ENCODE assay signal across 20 mouse cellular contexts in the genomic region with DNA sequence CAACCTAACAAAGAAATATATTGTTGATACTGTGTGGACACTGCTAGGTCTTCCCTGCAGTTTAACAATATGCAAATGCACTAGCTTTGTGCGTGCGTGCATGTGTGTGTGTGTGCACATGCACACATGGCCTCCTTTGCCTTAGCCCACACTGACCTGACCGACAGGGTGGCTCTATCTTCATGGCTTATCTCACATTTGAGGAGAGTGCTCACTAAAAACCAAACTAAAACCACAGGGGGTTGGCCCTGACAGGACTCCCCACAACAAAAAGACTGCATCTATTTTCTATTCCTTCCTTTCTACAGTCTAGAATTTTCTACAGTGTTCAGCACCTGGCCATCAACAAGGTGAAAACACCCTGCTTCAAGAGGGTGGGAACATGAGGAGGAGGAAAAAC. TPM values are rescaled to one million over a fixed set of nuclear protein-coding genes. Genes with fewer than 3 reads are reported as not detected.
DNase-seq lines count a peak whose midpoint lies in the region; ATAC-seq lines count a peak whose summit lies in the region.
"Had no signal": no experiment of that assay in that cellular context is flagged by ENCODE, and none has a peak within 500 bp of the region (broad histone marks: within the 10 kb centered on the region; RNA-seq: fewer than 3 reads in every experiment).

No protein-coding gene starts in this region.

- H3K9ac ChIP-seq in kidney, embryonic 16.5 days (replicated peaks; ENCODE audit: low read length), result no peak overlapping the region
- H3K9ac ChIP-seq in intestine, embryonic 15.5 days, result no peak overlapping the region
- H3K9ac ChIP-seq in hindbrain, embryonic 16.5 days (ENCODE audit: low read depth, low read length), result no peak overlapping the region
- H3K9ac ChIP-seq: embryonic facial prominence, embryonic 13.5 days; forebrain, embryonic 12.5 days; heart, embryonic 12.5 days; hindbrain, embryonic 15.5 days had no signal

- 0 out of 2 replicates have a peak, but pooled peaks have one; percentile 17 for ATAC-seq in kidney, embryonic 16.5 days (ENCODE audit: low FRiP score, low TSS enrichment)
- peak; percentile 62 for ATAC-seq in common myeloid progenitor, adult 5-6 weeks (replicated peaks; ENCODE audit: low read depth, poor library complexity, severe bottlenecking)
- peak; percentile 35; the same call in 1 of the 2 replicates for ATAC-seq in intestine, embryonic 15.5 days
- peak; percentile 40; the same call in 1 of the 2 replicates for ATAC-seq in megakaryocyte progenitor cell, adult 5-6 weeks (replicated peaks; ENCODE audit: poor library complexity)
- no peak for ATAC-seq in hindbrain, embryonic 16.5 days
- ATAC-seq: forebrain, embryonic 16.5 days; inflammation-experienced regulatory T-cells, adult 6 months had no signal

- H3K36me3 ChIP-seq in kidney, embryonic 16.5 days (ENCODE audit: insufficient read depth, low read length), result peaks cover 23% of the 10 kb centered on the region
- H3K36me3 ChIP-seq in intestine, embryonic 15.5 days, result 0 out of 2 replicates have a peak, but pooled peaks cover 2% of the 10 kb centered on the region
- peaks cover 4% of the 10 kb centered on the region; the same call in 1 of the 2 replicates for H3K36me3 ChIP-seq in hindbrain, embryonic 16.5 days (ENCODE audit: control insufficient read depth, insufficient read depth, low read length)

- 77% methylated on average over 3 of the region's 3 CpGs for WGBS in kidney, embryonic 16.5 days
- 60% methylated on average over 3 of the region's 3 CpGs for WGBS in intestine, embryonic 15.5 days
- 79% methylated on average over 3 of the region's 3 CpGs for WGBS in hindbrain, embryonic 16.5 days

- H3K9me3 ChIP-seq in kidney, embryonic 16.5 days (ENCODE audit: low read length), result no peaks in the 10 kb centered on the region
- no peaks in the 10 kb centered on the region for H3K9me3 ChIP-seq in intestine, embryonic 15.5 days
- no peaks in the 10 kb centered on the region for H3K9me3 ChIP-seq in hindbrain, embryonic 16.5 days (ENCODE audit: control insufficient read depth, low read length)
- H3K9me3 ChIP-seq: embryonic facial prominence, embryonic 13.5 days; forebrain, embryonic 12.5 days; heart, embryonic 12.5 days; hindbrain, embryonic 15.5 days had no signal

- no peaks in the 10 kb centered on the region for H3K27me3 ChIP-seq in kidney, embryonic 16.5 days (ENCODE audit: insufficient read depth, low read length)
- no peaks in the 10 kb centered on the region for H3K27me3 ChIP-seq in intestine, embryonic 15.5 days (replicated peaks)
- H3K27me3 ChIP-seq in hindbrain, embryonic 16.5 days (replicated peaks; ENCODE audit: control insufficient read depth, insufficient read depth, low read length), result no peaks in the 10 kb centered on the region
- H3K27me3 ChIP-seq: embryonic facial prominence, embryonic 13.5 days; forebrain, embryonic 12.5 days; heart, embryonic 12.5 days; hindbrain, embryonic 15.5 days had no signal

- DNase-seq in kidney, adult 11 months, result no peak
- DNase-seq in thymus, adult 18-20 months, result no peak
- no peak for DNase-seq in cerebellum, postnatal 14 days
- DNase-seq: adrenal gland, adult 2 months; adrenal gland, postnatal 25 days; cerebellum, adult 8-10 months; cerebellum, postnatal 25 days; gastrocnemius, postnatal 25 days; heart, adult 2 months had no signal

- no peak overlapping the region for H3K4me3 ChIP-seq in kidney, embryonic 16.5 days (ENCODE audit: low read length)
- H3K4me3 ChIP-seq in intestine, embryonic 15.5 days (replicated peaks), result no peak overlapping the region
- H3K4me3 ChIP-seq in hindbrain, embryonic 16.5 days (ENCODE audit: low read length), result no peak overlapping the region
- H3K4me3 ChIP-seq: embryonic facial prominence, embryonic 13.5 days; forebrain, embryonic 12.5 days; heart, adult 2 months; heart, embryonic 12.5 days; hindbrain, embryonic 15.5 days had no signal

- H3K27ac ChIP-seq in kidney, embryonic 16.5 days (ENCODE audit: low read length), result peak overlapping the region; percentile 4; the same call in 1 of the 2 replicates
- H3K27ac ChIP-seq in intestine, embryonic 15.5 days, result peak overlapping the region; percentile 11; the same call in 1 of the 2 replicates
- H3K27ac ChIP-seq in hindbrain, embryonic 16.5 days (ENCODE audit: low read depth, low read length), result no peak overlapping the region
- H3K27ac ChIP-seq: embryonic facial prominence, embryonic 13.5 days; forebrain, embryonic 12.5 days; heart, adult 2 months; hindbrain, embryonic 15.5 days had no signal

- H3K4me1 ChIP-seq in kidney, embryonic 16.5 days (ENCODE audit: insufficient read depth, low read length), result peaks cover 33% of the 10 kb centered on the region
- peaks cover 20% of the 10 kb centered on the region; the same call in 1 of the 2 replicates for H3K4me1 ChIP-seq in intestine, embryonic 15.5 days (replicated peaks)
- H3K4me1 ChIP-seq in hindbrain, embryonic 16.5 days (ENCODE audit: control insufficient read depth, insufficient read depth, low read depth, low read length), result peaks cover 12% of the 10 kb centered on the region

- no peak overlapping the region for H3K4me2 ChIP-seq in kidney, embryonic 16.5 days (replicated peaks; ENCODE audit: low read depth, low read length)
- H3K4me2 ChIP-seq in intestine, embryonic 15.5 days (replicated peaks), result no peak overlapping the region
- no peak overlapping the region for H3K4me2 ChIP-seq in hindbrain, embryonic 16.5 days (ENCODE audit: low read length)
- H3K4me2 ChIP-seq: embryonic facial prominence, embryonic 13.5 days; forebrain, embryonic 12.5 days; heart, embryonic 12.5 days; hindbrain, embryonic 15.5 days had no signal

RNA-seq across cellular contexts. Expression of gene Adgra3, which starts 32.7 kb away (rescaled TPM):
- polyA plus RNA-seq in kidney, embryonic 16.5 days (2015; fragmentation: Nextera tagmentation; extraction: Ambion mirVana), result 18.3 and 35.3 TPM in 2 replicates
- 9.1 and 9.8 TPM in 2 replicates for total RNA-seq in common myeloid progenitor, adult 5-6 weeks (2017)
- 19.3 and 19.4 TPM in 2 replicates for polyA plus RNA-seq in intestine, embryonic 15.5 days (2015; fragmentation: Nextera tagmentation; extraction: Ambion mirVana)
- total RNA-seq in megakaryocyte progenitor cell, adult 5-6 weeks (2015), result 5.4 and 7.4 TPM in 2 replicates
- 4.0 and 4.7 TPM in 2 replicates for total RNA-seq in megakaryocyte progenitor cell, adult 5-6 weeks (2017)
- 6.1 and 13.5 TPM in 2 replicates for polyA plus RNA-seq in hindbrain, embryonic 16.5 days (2015; fragmentation: Nextera tagmentation; extraction: Ambion mirVana)
- polyA plus RNA-seq: inflammation-experienced regulatory T-cells, adult 6 months had no signal
